Mouse (Mus musculus): ENCODE results near the gene Enkd1.
A peak's percentile ranks its signal among the peaks of the same experiment; 100 is the strongest.

Gene Enkd1

GRCm38 (mm10) chr8:105707498-105708403, at the start of gene Enkd1, which contains the start of gene 4933405L10Rik:
Enkd1 (minus strand) TSS chr8:105708210.
4933405L10Rik (plus strand) TSS chr8:105707655.
- peak; percentile 87 for DNase-seq

DNA sequence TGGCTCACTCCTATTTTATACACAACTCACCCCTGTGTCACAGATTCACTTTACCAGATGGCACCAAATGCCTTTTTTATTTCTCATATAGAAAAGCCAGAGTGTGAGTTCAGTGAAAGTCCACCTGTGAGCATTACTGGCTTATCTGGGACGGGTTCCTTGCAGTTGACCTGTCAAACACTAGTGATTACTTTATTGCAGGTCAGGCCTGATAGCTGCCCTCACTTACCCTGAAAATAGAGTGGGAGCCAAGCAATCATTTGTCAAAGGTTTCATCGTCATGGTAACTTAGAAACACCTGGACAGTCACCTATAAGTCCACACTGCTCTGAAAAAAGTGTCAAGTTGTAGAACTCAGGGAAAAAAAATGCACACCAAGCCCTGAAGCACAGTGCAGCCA, 46.7 kb upstream of the Enkd1 start:
- DNase-seq, result no peak

DNA sequence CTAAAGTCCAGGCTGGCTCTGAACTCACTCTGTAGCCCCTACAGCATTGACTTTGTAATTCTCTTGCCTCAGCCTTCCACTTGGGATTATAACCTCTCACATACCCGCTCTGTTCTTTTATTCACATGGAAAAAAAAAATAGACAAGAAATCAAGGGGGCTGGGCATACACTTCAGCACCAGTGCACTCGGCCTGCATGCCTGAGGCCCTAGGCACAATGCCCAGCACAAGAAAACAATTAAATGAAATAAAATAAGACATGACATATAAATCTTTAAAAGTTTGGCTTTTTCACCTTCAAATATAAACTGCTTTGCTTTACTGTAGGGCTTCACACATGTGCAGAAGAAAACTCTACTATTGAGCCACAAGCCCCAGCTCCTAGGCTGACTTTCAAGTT, 45.9 kb upstream of the Enkd1 start:
- DNase-seq, result no peak

GRCm38 (mm10) chr8:105750606-105751005, 42.6 kb upstream of the Enkd1 start:
- peak; percentile 91 for DNase-seq

DNA sequence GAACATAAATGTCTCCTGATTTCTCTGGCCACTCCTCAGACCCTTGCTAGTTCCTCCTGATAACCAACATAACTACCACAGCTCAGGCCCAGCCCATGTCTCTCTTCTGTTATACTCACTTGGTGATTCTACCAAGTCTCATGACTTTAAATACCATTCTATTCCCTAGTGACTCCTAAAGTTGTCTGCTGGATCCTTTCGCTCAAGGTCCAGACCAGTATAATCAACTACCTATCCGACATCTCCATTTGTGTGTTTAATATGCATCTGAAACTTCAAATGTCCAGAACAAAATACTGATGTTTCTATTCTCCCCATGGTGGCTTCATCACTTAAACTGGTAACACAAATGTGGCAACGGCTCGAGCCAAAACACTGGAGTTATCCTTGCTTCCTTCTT, 35.3 kb upstream of the Enkd1 start:
- DNase-seq, result no peak

DNA sequence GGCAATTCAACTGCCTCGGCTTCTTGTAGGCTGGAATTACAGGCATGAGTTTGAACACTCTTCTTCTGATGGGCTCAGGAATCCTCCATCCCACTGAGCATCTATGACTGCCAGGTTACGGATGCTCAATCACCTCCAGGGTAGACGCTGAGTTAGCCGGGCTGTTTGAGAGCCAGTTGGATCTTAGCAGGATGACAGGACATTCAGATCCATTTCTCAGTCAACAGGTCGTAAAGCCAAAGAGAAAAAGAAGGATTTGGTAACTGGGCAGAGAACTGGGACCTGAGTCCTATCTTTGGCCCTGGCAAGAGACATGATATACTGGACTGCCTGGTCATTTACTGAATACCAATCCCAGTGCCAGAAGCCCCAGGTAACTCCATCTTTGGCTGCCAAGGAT, 31.2 kb upstream of the Enkd1 start:
- DNase-seq, result no peak

DNA sequence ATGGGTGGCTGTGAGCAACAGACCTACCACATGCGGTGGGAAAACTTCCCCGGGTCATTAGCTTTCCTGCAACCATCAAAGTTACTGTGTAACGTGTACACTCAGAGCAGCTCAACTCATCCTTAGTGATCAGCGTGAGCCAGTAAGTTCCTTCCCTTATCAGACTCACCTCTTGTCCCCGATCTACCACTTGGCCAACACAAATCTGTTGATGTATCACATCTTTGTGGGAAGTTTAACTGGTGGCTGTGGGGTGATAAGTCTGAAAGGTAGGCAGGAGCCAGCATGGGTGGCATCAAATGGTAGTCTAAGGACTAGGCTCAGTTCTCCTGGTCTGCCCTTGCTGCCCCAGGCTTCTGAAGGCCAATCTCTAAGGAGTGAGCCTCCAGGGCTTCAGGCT, 24.2 kb upstream of the Enkd1 start:
- DNase-seq, result no peak

- DNase-seq, result peak; percentile 65
These were observed 19.6 kb upstream of the Enkd1 start for GRCm38 (mm10) chr8:105727397-105728124.

DNA sequence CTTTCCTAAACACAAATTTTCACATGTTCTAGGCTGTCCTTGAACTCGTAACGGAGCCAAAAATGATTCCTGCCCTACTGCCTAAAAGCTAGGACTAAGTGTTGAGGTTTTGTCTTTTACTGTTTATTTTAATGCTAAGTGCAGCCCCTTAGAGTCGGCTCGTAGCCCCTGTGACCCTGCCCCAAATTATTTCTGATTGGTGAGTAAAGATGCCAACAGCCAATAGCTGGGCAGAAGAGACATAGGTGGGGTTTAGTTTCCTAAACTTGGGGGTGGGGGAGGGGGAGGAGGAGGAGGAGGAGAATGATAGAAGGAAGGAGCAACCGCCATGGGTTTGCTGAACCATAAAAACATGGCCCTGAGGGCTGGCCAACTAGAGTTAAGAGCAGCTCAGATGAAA, 17.7 kb upstream of the Enkd1 start:
- DNase-seq, result no peak

- no peak for DNase-seq
These were observed 14.9 kb upstream of the Enkd1 start for GRCm38 (mm10) chr8:105722861-105723260.

DNA sequence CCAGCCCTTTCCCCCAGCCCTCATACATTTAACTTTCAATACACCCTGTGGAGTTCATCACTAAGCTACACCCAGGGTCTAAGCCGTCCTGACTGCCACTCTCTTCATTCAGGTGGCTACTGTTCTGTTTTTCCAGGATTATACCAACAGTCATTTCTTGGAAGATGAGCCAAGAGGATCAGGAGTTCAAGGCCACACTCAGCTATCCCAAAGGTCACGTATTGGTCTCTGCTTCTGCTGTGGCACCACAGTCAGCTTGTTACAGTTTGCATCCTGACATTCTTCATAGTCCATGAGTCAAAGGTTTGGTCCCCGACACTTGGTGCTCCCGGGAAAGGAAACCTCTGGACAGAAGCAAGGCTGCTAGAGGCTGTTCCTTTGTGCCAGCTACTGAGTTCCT, 11.6 kb upstream of the Enkd1 start:
- DNase-seq, result no peak

GRCm38 (mm10) chr8:105716302-105716945, 8.4 kb upstream of the Enkd1 start:
- DNase-seq, result no peak

DNA sequence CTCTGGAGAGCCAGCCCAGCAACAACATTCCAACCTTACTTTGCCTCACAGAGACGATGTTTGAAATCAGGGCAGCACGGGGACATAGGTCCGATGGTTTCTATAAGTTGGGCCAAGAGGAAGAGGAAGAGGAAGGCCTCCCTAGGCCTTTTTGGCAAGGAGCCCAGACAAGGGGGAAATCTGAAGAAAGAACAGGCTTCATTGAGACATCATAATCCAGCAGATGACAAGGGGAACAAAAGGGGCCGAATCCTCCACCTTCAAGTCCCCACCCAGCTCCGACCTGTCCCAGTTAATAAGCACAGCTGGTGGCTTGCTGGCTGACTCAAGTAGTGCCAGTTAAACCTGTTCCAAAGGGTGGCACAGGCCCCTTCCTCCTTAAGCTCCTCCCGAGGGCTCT, 7.0 kb upstream of the Enkd1 start:
- DNase-seq, result peak; percentile 36

DNA sequence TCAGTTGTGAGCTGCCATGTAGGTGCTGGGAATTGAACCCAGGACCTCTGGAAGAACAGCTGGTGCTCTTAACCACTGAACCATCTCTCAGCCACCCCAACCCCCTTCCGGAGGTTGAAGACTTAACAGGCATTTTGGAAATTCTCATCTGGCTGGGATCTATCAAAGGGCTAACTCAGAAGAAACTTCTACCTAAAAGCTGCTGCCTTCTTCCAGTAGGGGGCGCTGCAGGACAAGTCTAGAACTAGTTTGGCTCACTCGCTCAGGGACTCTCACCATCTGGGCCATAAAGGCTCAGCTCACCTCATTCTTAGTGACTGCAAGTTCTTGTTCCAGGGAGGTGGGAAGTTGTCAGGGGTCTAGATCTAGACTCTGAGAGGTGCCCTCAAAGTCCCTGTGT, 6.1 kb upstream of the Enkd1 start:
- DNase-seq, result peak; percentile 96

DNA sequence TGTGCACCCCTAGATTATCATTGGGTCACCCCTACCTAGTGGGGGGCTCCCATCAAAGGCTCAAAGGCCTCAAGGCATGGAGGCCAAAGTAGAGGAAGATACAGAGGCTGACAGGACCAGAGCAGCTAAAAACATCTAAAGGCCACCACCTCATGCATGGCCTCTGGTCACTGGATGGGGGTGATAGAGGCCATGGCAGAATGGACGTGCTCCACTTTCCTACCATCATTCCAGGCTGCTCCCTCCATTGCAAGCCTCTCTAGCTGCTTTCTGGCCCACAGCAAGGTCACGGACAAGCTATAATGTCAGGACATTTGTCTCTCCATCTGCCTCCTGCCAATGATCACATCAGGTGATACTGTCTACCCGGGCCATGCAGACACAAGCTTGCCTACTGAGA, 4.3 kb upstream of the Enkd1 start:
- no peak for DNase-seq

DNA sequence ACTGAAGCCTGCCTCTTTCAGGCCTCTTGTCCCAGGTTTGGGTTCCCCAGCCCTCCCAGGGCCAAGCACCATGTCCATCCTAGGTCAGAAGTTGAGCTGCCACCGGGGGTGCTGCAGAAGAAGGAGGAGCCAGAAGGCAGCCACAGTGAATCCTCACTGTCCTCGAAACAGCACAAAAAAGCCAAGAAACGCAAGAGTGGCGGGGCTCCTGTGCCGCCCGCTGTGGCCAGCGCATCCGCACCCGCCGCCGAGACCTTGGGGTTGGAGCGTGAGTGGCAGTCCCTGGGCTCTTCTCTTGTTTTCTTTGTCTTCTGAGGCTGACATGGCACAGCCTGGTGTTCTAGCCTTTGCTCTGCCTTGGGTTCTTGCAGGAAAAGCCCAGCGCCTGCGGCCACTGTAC, 1.3 kb upstream of the Enkd1 start:
- DNase-seq, result no peak

GRCm38 (mm10) chr8:105708675-105709074, 665 bp upstream of the Enkd1 start:
- no peak for DNase-seq

- no peak for DNase-seq
These were observed 1.6 kb downstream of the Enkd1 start for GRCm38 (mm10) chr8:105706426-105706825.

DNA sequence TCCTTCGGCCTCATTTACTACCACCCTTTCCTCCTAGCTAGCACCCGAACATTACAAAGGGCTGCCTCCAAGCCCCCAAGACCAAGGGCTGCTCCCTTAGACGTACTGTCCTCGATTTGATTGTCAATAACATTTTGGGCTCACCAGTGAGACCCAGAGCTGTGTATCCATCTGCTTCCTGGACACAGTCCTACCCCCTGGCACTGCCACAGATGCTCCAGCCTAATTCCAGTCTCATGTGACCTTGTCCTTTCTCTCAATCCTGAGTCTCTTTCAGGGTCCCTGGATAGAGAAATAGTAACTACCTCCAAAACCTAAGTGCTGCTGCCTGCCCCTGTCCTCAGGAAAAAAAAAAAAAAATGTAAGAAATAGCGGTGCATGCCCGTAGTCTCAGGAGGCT, 3.1 kb downstream of the Enkd1 start:
- DNase-seq, result no peak

DNA sequence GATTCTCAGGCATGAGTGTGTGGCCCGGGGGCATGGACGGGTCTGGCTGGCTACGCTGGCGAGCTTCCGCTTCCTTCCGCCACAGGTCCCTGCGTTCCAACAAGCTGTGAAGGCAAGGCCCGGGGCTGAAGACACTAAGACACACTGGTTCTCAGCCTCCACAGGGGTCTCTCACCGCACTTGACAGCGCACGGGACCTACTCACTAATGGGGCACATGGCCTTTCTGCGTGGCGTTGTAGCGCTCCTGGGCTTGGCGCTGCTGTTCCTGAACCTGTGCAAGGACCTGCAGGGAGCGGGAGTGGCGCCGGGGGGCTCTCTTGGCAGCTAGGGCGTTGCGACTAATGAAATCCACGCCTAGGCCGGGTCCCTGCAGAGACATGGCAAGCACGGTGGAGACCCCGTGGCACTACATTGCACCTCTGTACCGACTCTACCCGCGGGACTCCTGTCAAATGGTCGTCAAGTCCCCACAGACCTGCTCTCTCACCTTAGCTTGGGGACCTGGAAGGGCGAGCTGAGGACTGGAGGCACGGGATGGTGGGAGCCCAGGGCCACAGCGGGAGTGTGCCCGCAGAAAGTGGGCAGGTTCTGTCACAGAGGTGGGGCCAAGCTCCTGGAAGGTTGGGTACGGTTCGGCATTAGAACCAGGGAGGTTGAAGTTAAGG, 3.7 kb downstream of the Enkd1 start:
- DNase-seq, result no peak

DNA sequence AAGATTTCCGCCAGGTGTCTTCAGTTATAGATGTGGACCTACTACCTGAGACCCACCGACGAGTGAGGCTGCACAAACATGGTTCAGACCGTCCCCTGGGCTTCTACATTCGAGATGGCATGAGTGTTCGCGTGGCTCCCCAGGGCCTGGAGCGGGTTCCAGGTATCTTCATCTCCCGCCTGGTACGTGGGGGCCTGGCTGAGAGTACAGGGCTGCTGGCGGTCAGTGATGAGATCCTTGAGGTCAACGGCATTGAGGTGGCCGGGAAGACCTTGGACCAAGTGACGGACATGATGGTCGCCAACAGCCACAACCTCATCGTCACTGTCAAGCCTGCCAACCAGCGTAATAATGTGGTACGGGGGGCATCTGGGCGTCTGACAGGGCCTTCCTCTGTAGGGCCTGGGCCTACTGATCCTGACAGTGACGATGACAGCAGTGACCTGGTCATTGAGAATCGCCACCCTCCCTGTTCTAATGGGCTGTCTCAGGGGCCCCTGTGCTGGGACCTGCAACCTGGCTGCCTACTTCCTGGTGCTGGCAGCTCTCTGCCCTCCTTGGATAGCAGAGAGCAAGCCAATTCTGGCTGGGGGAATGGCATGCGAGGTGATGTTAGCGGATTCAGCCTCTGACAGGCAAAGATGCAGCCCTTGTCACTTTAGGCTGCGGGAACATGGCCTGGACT, 5.1 kb downstream of the Enkd1 start:
- DNase-seq, result no peak

GRCm38 (mm10) chr8:105702001-105702401, 6.0 kb downstream of the Enkd1 start:
- DNase-seq, result no peak

Measured in lung, postnatal 14 days (tissue).